Mouse (Mus musculus): Measurements from ENCODE around the gene Gm20388. TPM values are rescaled to one million over a fixed set of nuclear protein-coding genes. Genes with fewer than 3 reads are reported as not detected.

Gm20388 gene
- total RNA-seq, 2 experiments from 2014 or later: 12.7 TPM; not detected in 1

GRCm38 (mm10) chr8:122639521-122640248, 2729.0 kb downstream of the Gm20388 start:
- DNase-seq: peak; percentile 38 to 60

- no peak for DNase-seq
Measured at GRCm38 (mm10) chr8:122640825-122641224, 2730.2 kb downstream of the Gm20388 start.

DNA sequence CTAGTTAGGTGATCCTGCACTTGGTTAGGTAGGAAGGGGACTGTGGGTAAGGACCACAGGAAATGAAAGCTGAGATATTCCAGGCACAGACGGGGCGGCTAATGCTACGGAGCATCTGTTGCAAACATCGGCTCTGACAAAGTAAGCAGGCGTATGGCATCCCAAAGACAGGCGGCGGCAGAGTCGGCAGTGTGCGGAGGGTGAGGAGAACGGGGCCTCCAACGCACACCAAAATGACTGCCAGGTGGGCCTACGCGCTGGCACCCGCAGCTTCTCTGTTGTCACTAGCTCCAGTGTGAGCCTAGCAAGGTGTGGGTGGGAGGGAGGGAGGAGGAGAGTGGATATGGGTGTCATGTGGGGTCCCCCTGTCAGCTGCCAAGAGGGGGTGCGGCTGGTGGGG, 2730.8 kb downstream of the Gm20388 start:
- peak; percentile 78 to 84 for DNase-seq

DNA sequence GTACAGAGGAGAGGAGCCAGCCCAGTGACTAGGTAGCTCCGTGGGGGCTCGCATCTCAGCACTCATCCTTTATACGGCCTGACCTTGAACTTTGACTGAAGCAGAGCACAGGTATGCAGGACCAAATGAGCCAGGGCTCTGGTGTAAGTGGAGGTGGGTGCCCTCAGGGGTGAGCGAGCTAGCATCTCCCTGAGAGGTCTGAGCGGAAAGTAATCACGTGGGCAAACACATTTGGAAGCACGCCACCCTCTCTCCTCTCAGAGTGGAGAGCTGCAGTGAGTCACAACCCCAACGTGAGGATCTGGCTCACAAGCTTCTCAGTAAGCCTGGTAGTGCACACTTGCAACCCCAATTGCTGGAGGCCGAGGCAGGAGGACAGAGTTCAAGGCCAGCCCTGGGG, 2731.4 kb downstream of the Gm20388 start:
- peak; percentile 26 to 40 for DNase-seq

GRCm38 (mm10) chr8:122644175-122644954, 2733.7 kb downstream of the Gm20388 start:
- DNase-seq: no peak

DNA sequence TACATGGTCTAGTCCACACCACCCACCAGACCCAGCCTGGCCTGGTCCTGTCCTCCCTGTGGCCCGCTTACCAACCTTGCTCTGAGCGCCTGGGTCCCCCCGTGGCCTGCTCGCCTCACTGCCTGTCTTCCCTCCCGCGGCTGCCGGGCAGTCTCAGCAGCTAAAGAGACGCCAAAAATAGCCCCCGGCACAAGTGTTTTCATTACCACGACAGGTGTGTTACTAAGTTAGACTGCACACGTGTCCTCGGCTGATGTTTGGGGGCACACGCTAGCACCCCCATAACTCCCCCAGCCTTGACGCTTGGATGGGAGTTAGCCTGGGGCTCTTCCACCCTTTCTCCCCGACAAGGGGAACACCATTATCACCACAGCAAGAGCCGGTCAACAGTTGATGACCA, 2735.7 kb downstream of the Gm20388 start:
- no peak for DNase-seq

DNA sequence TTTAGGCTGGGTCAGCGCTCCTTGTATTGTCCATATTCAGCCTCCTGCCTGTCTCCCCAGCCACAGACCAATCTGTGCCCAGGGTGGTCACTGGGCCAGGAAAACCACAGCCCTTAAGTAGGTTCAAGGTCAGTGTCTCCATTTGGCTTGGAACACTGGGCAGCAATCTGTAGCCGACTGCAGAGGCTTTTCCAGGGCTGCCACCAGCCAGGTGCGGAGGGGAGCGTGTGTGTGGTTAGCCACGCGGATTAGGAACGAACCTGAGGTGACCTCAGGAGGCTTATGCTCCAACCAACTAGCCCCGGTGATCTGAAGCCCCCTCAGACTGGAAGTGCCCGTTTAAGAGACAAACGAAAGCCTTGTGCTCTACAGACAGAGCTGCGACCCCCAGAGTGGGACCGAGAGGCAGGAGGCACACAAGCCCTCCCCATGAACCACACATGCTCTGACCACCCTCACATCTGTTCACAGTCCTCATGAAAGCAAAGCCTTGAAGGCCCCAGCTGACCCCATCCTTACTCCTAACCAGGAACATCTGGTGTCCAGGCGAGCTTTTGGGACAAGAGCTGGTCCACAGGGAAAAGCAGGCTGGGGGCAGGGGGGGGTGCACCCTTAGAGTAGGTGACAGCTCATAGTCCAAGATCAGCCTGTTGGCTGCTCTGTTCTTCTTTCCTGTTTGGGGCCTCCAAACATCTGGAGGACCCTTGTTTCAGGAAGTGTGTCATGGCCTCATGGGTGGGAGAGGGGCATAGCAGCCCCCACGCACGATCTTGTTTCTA, 2737.7 kb downstream of the Gm20388 start:
- no peak for DNase-seq

DNA sequence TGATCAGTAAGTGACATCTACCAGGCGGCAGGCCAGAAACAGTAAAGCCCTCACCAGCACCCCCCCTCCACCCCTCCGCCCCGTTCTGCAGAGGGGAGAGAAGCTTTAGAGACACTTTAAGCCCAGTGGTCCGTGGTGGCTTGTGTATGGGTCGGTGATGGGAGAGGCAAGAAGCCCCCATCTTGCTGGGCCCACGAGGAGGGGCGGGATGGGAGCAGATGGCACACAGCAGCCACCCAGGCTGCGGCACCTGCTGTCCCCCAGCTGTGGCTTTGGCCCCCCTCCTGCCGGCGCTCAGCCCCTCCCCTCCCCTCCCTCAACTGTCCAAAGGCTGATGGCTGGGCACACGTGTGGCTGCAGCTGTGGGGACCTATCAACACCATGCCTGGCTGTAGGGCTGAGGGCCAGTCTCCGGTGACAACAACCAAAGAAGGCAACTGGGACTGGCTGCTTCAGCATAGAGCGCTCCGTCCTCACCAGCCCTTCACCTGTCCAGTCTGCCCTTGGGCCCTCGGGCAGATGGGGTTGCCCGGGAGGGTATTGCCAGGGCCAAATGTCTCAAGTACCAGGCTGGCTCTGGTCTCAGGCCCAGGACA, 2740.8 kb downstream of the Gm20388 start:
- DNase-seq: no peak

DNA sequence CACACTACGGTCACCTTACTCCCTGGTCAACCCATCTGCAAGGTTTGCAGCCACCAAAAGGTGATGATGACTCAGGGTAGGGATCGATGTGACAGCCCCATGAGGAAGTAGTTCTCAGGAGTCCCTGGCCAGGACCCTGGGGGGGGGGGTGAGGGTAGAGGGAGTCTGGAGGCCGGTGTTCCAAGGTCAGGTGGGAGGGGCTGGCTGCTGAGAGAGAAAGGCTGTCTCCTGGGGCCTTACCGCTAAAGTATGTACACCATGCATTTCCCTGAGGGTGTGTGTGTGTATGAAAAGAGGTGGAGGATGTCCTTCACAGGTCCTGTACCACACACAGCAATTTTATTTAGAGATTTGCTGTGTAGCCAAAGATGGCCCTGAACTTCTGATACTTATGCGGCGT, 2742.0 kb downstream of the Gm20388 start:
- DNase-seq: no peak

- DNase-seq: no peak
Measured at GRCm38 (mm10) chr8:122654768-122655167, 2744.1 kb downstream of the Gm20388 start.

- DNase-seq: no peak
Measured at GRCm38 (mm10) chr8:122656056-122656999, 2745.7 kb downstream of the Gm20388 start.

GRCm38 (mm10) chr8:122658149-122658806, 2747.6 kb downstream of the Gm20388 start:
- no peak for DNase-seq

- no peak for DNase-seq
Measured at GRCm38 (mm10) chr8:122658807-122659160, 2748.1 kb downstream of the Gm20388 start.

DNA sequence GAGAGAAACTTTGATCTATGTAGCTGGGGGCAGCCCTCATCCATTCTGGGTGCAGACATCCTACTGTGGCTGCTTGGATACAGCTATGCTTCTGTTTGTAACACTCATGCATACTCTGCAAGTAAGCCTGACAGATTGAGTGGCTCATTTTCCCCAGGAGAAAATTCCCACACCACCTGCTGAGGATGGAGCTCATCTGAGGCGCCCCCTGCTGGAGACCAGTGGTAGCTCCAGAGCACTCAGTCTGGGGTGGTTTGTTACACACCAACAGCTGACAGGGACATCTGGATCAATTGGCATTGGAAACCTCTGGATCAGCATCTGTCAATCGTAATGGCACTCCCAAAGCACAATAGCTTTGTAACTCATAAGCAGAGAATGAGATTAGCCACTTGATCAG, 2749.4 kb downstream of the Gm20388 start:
- no peak for DNase-seq

DNA sequence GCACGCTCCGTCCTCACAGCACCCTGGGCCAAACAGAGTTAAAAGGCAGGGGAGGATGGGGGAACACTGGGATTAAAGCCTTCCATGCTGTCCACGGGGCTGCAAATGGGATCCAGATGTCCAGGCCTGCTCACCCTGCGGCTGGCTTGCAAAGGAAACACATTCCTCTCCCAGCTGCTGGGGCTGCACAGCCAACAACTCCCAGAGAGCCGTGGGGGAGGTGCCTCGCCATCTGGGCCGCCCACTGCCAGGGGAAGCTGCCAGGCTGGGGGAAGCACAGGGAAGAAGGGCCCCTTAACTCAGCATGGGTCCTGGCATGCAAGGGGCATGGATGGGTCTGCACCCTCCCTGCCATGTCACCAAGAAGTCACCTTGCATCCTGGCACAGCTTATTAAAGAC, 2750.5 kb downstream of the Gm20388 start:
- peak; percentile 77 for DNase-seq

- DNase-seq: no peak
Measured at GRCm38 (mm10) chr8:122661894-122662293, 2751.3 kb downstream of the Gm20388 start.

- no peak for DNase-seq
Measured at GRCm38 (mm10) chr8:122663106-122663505, 2752.5 kb downstream of the Gm20388 start.

DNA sequence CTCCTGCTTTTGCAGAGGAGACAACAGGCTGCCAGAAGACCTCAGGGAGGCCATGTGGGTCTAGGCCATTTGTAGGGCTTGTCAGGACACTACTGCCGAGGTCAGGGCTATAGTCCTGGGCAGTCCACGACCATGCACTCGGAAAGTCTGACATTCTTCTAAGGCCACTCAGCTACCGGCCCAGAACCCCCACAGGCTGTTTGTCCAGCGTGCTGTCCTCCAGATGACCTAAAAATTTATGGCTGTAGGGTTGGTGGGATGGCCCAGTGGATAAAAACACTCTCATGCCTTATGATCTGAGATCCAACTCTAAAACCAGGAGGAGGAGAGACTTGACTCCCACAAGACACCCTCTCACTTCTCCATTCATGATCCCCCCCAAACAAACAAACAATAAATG, 2753.0 kb downstream of the Gm20388 start:
- DNase-seq: no peak

- no peak for DNase-seq
Measured at GRCm38 (mm10) chr8:122665221-122665620, 2754.6 kb downstream of the Gm20388 start.

GRCm38 (mm10) chr8:122665667-122666316, 2755.2 kb downstream of the Gm20388 start:
- no peak for DNase-seq
